9 mouse cellular contexts compared by ENCODE assay signal in the genomic region with DNA sequence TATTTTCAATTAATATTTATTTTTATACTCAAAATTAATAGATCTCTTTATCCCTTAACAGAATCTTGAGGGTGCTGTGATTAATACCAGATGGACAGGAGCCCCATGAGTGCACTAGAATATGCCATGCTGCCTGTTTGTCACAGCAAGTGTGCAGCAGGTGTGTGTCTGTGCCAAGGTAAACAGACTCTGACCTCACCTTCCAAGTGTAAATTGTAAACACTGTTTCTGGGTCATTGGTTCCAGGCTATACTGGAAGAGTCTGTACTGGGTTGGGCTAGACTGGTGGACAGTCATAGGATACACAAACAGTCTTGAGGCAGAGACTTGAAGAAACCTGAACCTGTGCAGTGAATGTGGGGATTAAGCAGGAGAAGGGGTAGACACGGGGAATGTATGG.
"Had no signal": no experiment of that assay in that cellular context is flagged by ENCODE, and none has a peak within 500 bp of the region (broad histone marks: within the 10 kb centered on the region; RNA-seq: fewer than 3 reads in every experiment).

No protein-coding gene starts in this region.

- H3K27ac ChIP-seq: left cerebral cortex, adult 2 months; limb, embryonic 10.5 days; liver, embryonic 14.5 days; midbrain, embryonic 13.5 days had no signal

- H3K27me3 ChIP-seq: midbrain, embryonic 13.5 days had no signal

- H3K9me3 ChIP-seq: limb, embryonic 10.5 days; midbrain, embryonic 13.5 days had no signal

- H3K36me3 ChIP-seq: limb, embryonic 10.5 days; midbrain, embryonic 13.5 days had no signal

- H3K4me1 ChIP-seq: limb, embryonic 10.5 days; midbrain, embryonic 13.5 days had no signal

- H3K9ac ChIP-seq: liver, embryonic 14.5 days; midbrain, embryonic 13.5 days had no signal

- DNase-seq: lung, adult 2 months; lung, postnatal 36 days; thymus, adult 18-20 months; thymus, postnatal 14 days had no signal

- H3K4me2 ChIP-seq: midbrain, embryonic 13.5 days had no signal

- H3K4me3 ChIP-seq: left cerebral cortex, adult 2 months; limb, embryonic 10.5 days; midbrain, embryonic 13.5 days had no signal

- ATAC-seq: lung, postnatal 0 days; midbrain, embryonic 13.5 days had no signal
